Mouse (Mus musculus): ENCODE data around the gene AC140267.1.

The AC140267.1 gene

GRCm38 (mm10) chr15:80228071-80228800 is 7.4 kb upstream of the AC140267.1 start:
- DNase-seq (ENCODE audit: low read depth, low spot score): no peak

- DNase-seq (ENCODE audit: low read depth, low spot score): no peak
Observed at GRCm38 (mm10) chr15:80232331-80232730, 3.3 kb upstream of the AC140267.1 start.

- no peak for DNase-seq (ENCODE audit: low read depth, low spot score)
Observed at GRCm38 (mm10) chr15:80233053-80233452, 2.6 kb upstream of the AC140267.1 start.

- DNase-seq (ENCODE audit: low read depth, low spot score): peak; percentile 95
Observed at GRCm38 (mm10) chr15:80233733-80234509, 1.7 kb upstream of the AC140267.1 start, which contains the start of gene Mief1. Mief1 (plus strand) TSS chr15:80234018.

GRCm38 (mm10) chr15:80248135-80248534 is 12.5 kb downstream of the AC140267.1 start:
- no peak for DNase-seq (ENCODE audit: low read depth, low spot score)

- DNase-seq (ENCODE audit: low read depth, low spot score): no peak
Observed at GRCm38 (mm10) chr15:80248596-80248995, 13.0 kb downstream of the AC140267.1 start.

GRCm38 (mm10) chr15:80249672-80250071 is 14.0 kb downstream of the AC140267.1 start:
- DNase-seq (ENCODE audit: low read depth, low spot score): no peak

- no peak for DNase-seq (ENCODE audit: low read depth, low spot score)
Observed at GRCm38 (mm10) chr15:80250586-80250985, 15.0 kb downstream of the AC140267.1 start.

- DNase-seq (ENCODE audit: low read depth, low spot score): no peak
Observed at GRCm38 (mm10) chr15:80253530-80253929, 17.9 kb downstream of the AC140267.1 start.

- DNase-seq (ENCODE audit: low read depth, low spot score): no peak
Observed at GRCm38 (mm10) chr15:80254207-80254606, 18.6 kb downstream of the AC140267.1 start.

- DNase-seq (ENCODE audit: low read depth, low spot score): peak; percentile 99
Observed at GRCm38 (mm10) chr15:80254847-80255645, 19.4 kb downstream of the AC140267.1 start, which contains the start of gene Atf4. Atf4 (plus strand) TSS chr15:80255184.

GRCm38 (mm10) chr15:80255646-80256121 is 20.0 kb downstream of the AC140267.1 start:
- DNase-seq (ENCODE audit: low read depth, low spot score): peak; percentile 79

- DNase-seq (ENCODE audit: low read depth, low spot score): no peak
Observed at GRCm38 (mm10) chr15:80256242-80256641, 20.6 kb downstream of the AC140267.1 start.

- DNase-seq (ENCODE audit: low read depth, low spot score): no peak
Observed at GRCm38 (mm10) chr15:80256656-80257601, 21.3 kb downstream of the AC140267.1 start.

GRCm38 (mm10) chr15:80257602-80258239 is 22.1 kb downstream of the AC140267.1 start:
- peak; percentile 68 for DNase-seq (ENCODE audit: low read depth, low spot score)

GRCm38 (mm10) chr15:80258240-80259170 is 22.9 kb downstream of the AC140267.1 start:
- no peak for DNase-seq (ENCODE audit: low read depth, low spot score)

GRCm38 (mm10) chr15:80259406-80260045 is 23.9 kb downstream of the AC140267.1 start:
- no peak for DNase-seq (ENCODE audit: low read depth, low spot score)

GRCm38 (mm10) chr15:80260677-80261076 is 25.0 kb downstream of the AC140267.1 start:
- peak; percentile 55 for DNase-seq (ENCODE audit: low read depth, low spot score)
